Mouse (Mus musculus) E14TG2a.4 (cell line): ENCODE data around the gene Elovl5.

Experiments
- H3K27me3 ChIP-seq: 2 replicates; pipeline ENCODE4 v1.6.1; 2014; ENCODE audit warnings: low read length, control low read depth; ENCODE audit not compliant: insufficient read depth
- H3K36me3 ChIP-seq: 2 replicates; pipeline ENCODE4 v1.6.1; 2014; ENCODE audit warnings: low read length, control low read depth; ENCODE audit not compliant: insufficient read depth
- H3K4me1 ChIP-seq: replicated peaks from 2 replicates; pipeline ENCODE4 v1.6.1; 2014; ENCODE audit warnings: low read depth, low read length, control low read depth
- H3K4me3 ChIP-seq: replicated peaks from 2 replicates; pipeline ENCODE4 v1.5.1; 2014; ENCODE audit warnings: mild to moderate bottlenecking, low read length
- H3K9me3 ChIP-seq: 2 replicates; pipeline ENCODE4 v1.6.1; 2014; ENCODE audit warnings: low read length, control low read depth
- CTCF ChIP-seq: conservative IDR thresholded peaks from 2 replicates; pipeline ENCODE4 v1.5.1; 2014; ENCODE audit warnings: low read length
- NANOG ChIP-seq: IDR thresholded peaks from 2 replicates; pipeline ENCODE4 v1.6.1; 2014; ENCODE audit warnings: borderline replicate concordance, low read length, mixed read lengths
- POU5F1 ChIP-seq: IDR thresholded peaks from 2 replicates; pipeline ENCODE4 v1.6.1; 2014; ENCODE audit warnings: low read length, borderline replicate concordance

Elovl5 gene

GRCm38 (mm10) chr9:77924199-77924598 is 7.0 kb downstream of the Elovl5 start:
- Histone ChIP-seq H3K9me3 (no peaks in the 10 kb centered on the region), H3K4me3 (no peak overlapping the region), H3K4me1 (peaks cover 47% of the 10 kb centered on the region), H3K36me3 (peaks cover 30% of the 10 kb centered on the region), H3K27me3 (no peaks in the 10 kb centered on the region)
- TF ChIP-seq NANOG (no peak), CTCF (no peak), POU5F1 (no peak)

GRCm38 (mm10) chr9:77926151-77926550 is 9.0 kb downstream of the Elovl5 start:
- Histone ChIP-seq H3K4me3 (no peak overlapping the region), H3K9me3 (no peaks in the 10 kb centered on the region), H3K27me3 (no peaks in the 10 kb centered on the region), H3K36me3 (peaks cover 26% of the 10 kb centered on the region), H3K4me1 (peaks cover 52% of the 10 kb centered on the region)
- TF ChIP-seq POU5F1, result no peak
- TF ChIP-seq NANOG, result no peak
- no peak for TF ChIP-seq CTCF

- H3K9me3 ChIP-seq, result no peaks in the 10 kb centered on the region
- H3K4me1 ChIP-seq, result peaks cover 53% of the 10 kb centered on the region
- no peaks in the 10 kb centered on the region for H3K27me3 ChIP-seq
- peaks cover 23% of the 10 kb centered on the region for H3K36me3 ChIP-seq
- no peak overlapping the region for H3K4me3 ChIP-seq
- TF ChIP-seq NANOG (no peak), CTCF (no peak), POU5F1 (no peak)
These were observed 9.7 kb downstream of the Elovl5 start for GRCm38 (mm10) chr9:77926911-77927310.

- Histone ChIP-seq H3K36me3 (peaks cover 22% of the 10 kb centered on the region), H3K9me3 (no peaks in the 10 kb centered on the region), H3K4me1 (peaks cover 58% of the 10 kb centered on the region), H3K4me3 (no peak overlapping the region), H3K27me3 (no peaks in the 10 kb centered on the region)
- TF ChIP-seq POU5F1 (no peak), CTCF (no peak), NANOG (no peak)
These were observed 10.3 kb downstream of the Elovl5 start for GRCm38 (mm10) chr9:77927431-77927830.

- Histone ChIP-seq H3K9me3 (no peaks in the 10 kb centered on the region), H3K27me3 (no peaks in the 10 kb centered on the region), H3K36me3 (peaks cover 9% of the 10 kb centered on the region; the same call in 1 of the 2 replicates), H3K4me1 (peaks cover 59% of the 10 kb centered on the region), H3K4me3 (no peak overlapping the region)
- TF ChIP-seq CTCF (no peak), POU5F1 (no peak), NANOG (no peak)
These were observed 11.6 kb downstream of the Elovl5 start for GRCm38 (mm10) chr9:77928769-77929168.

GRCm38 (mm10) chr9:77929296-77929695 is 12.1 kb downstream of the Elovl5 start:
- Histone ChIP-seq H3K4me1 (peaks cover 61% of the 10 kb centered on the region), H3K4me3 (no peak overlapping the region), H3K27me3 (no peaks in the 10 kb centered on the region), H3K36me3 (0 out of 2 replicates have a peak, but pooled peaks cover 5% of the 10 kb centered on the region), H3K9me3 (no peaks in the 10 kb centered on the region)
- TF ChIP-seq POU5F1, result no peak
- TF ChIP-seq NANOG, result no peak
- TF ChIP-seq CTCF, result no peak

GRCm38 (mm10) chr9:77930036-77930859 is 13.1 kb downstream of the Elovl5 start:
- Histone ChIP-seq H3K36me3 (0 out of 2 replicates have a peak, but pooled peaks cover 5% of the 10 kb centered on the region), H3K4me3 (no peak overlapping the region), H3K4me1 (peaks cover 61% of the 10 kb centered on the region), H3K9me3 (no peaks in the 10 kb centered on the region), H3K27me3 (no peaks in the 10 kb centered on the region)
- TF ChIP-seq NANOG, result no peak
- TF ChIP-seq CTCF, result no peak
- no peak for TF ChIP-seq POU5F1

- no peak for TF ChIP-seq POU5F1
- no peak for TF ChIP-seq CTCF
- Histone ChIP-seq H3K9me3 (no peaks in the 10 kb centered on the region), H3K36me3 (0 out of 2 replicates have a peak, but pooled peaks cover 5% of the 10 kb centered on the region), H3K27me3 (no peaks in the 10 kb centered on the region), H3K4me3 (no peak overlapping the region), H3K4me1 (peaks cover 61% of the 10 kb centered on the region)
These were observed 13.7 kb downstream of the Elovl5 start for GRCm38 (mm10) chr9:77930860-77931184.

GRCm38 (mm10) chr9:77931740-77932139 is 14.6 kb downstream of the Elovl5 start:
- H3K4me1 ChIP-seq, result peaks cover 52% of the 10 kb centered on the region
- no peak overlapping the region for H3K4me3 ChIP-seq
- TF ChIP-seq CTCF (no peak), NANOG (no peak), POU5F1 (no peak)
- H3K9me3 ChIP-seq, result no peaks in the 10 kb centered on the region
- no peaks in the 10 kb centered on the region for H3K27me3 ChIP-seq
- H3K36me3 ChIP-seq, result no peaks in the 10 kb centered on the region
